ENCODE assay signal across 22 mouse cellular contexts in the genomic region with DNA sequence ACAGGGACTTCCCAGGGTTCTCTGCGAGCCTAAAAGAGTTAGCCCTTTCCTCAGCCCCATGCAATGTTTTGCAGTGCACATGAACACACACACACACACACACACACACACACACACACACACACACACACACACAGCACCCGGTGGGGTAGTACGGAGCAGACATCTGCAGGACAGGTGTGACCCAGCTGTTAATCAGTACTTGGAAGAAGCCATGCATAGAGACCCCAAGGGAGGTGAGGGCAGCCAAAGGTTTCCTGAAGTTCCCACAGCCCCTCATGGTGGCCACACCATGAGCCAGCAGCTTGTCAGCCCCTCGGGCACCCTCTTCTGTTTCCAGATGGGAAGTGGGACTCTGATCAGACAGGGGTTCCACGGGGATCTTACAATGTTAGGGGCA. TPM values are rescaled to one million over a fixed set of nuclear protein-coding genes. Genes with fewer than 3 reads are reported as not detected.
"Had no signal": no experiment of that assay in that cellular context is flagged by ENCODE, and none has a peak within 500 bp of the region (broad histone marks: within the 10 kb centered on the region; RNA-seq: fewer than 3 reads in every experiment).

No protein-coding gene starts in this region.

- H3K9me3 ChIP-seq: kidney, embryonic 15.5 days; limb, embryonic 12.5 days; liver, embryonic 12.5 days; liver, embryonic 15.5 days; midbrain, embryonic 12.5 days; midbrain, embryonic 15.5 days; neural tube, embryonic 12.5 days; neural tube, embryonic 15.5 days had no signal

- H3K27ac ChIP-seq: kidney, embryonic 15.5 days; left cerebral cortex, adult 2 months; limb, embryonic 12.5 days; liver, embryonic 12.5 days; liver, embryonic 15.5 days; macrophage; midbrain, embryonic 12.5 days; midbrain, embryonic 15.5 days; neural tube, embryonic 12.5 days; neural tube, embryonic 15.5 days had no signal

- H3K27me3 ChIP-seq: kidney, embryonic 15.5 days; midbrain, embryonic 15.5 days; neural tube, embryonic 12.5 days; neural tube, embryonic 15.5 days had no signal

- ATAC-seq: liver, embryonic 12.5 days; midbrain, embryonic 15.5 days had no signal

- DNase-seq: kidney, adult 2 months; kidney, postnatal 10 days; kidney, postnatal 36 days; layer of hippocampus, postnatal 36 days; liver; lung, adult 18-20 months; lung, postnatal 14 days; retina, postnatal 1 day; right cerebral cortex, postnatal 25 days; spleen, adult 18-20 months; thymus, adult 18-20 months; thymus, postnatal 36 days had no signal

- H3K9ac ChIP-seq: kidney, embryonic 15.5 days; limb, embryonic 12.5 days; liver, embryonic 12.5 days; liver, embryonic 15.5 days; midbrain, embryonic 12.5 days; midbrain, embryonic 15.5 days; neural tube, embryonic 12.5 days; neural tube, embryonic 15.5 days had no signal

- H3K4me1 ChIP-seq: liver, embryonic 15.5 days had no signal

- H3K4me2 ChIP-seq: kidney, embryonic 15.5 days; limb, embryonic 12.5 days; liver, embryonic 12.5 days; liver, embryonic 15.5 days; midbrain, embryonic 12.5 days; midbrain, embryonic 15.5 days; neural tube, embryonic 12.5 days; neural tube, embryonic 15.5 days had no signal

- H3K4me3 ChIP-seq: kidney, embryonic 15.5 days; left cerebral cortex, adult 2 months; limb, embryonic 12.5 days; liver, embryonic 12.5 days; liver, embryonic 15.5 days; midbrain, embryonic 12.5 days; midbrain, embryonic 15.5 days; neural tube, embryonic 12.5 days; neural tube, embryonic 15.5 days had no signal

- H3K36me3 ChIP-seq: kidney, embryonic 15.5 days; limb, embryonic 12.5 days; liver, embryonic 12.5 days; liver, embryonic 15.5 days; midbrain, embryonic 12.5 days; midbrain, embryonic 15.5 days; neural tube, embryonic 12.5 days; neural tube, embryonic 15.5 days had no signal

RNA-seq across cellular contexts. Expression of a gene that starts 28.1 kb away (rescaled TPM):
- polyA plus RNA-seq: macrophage had no signal
